Mouse (Mus musculus) mesoderm, embryonic 11.5 days (tissue): ENCODE results near the gene Trio.

Experiments
- DNase-seq: peaks from one replicate; pipeline ENCODE4 v3.0.0-alpha.2; 2012; ENCODE audit warnings: low read depth, low spot score

Gene Trio

DNA sequence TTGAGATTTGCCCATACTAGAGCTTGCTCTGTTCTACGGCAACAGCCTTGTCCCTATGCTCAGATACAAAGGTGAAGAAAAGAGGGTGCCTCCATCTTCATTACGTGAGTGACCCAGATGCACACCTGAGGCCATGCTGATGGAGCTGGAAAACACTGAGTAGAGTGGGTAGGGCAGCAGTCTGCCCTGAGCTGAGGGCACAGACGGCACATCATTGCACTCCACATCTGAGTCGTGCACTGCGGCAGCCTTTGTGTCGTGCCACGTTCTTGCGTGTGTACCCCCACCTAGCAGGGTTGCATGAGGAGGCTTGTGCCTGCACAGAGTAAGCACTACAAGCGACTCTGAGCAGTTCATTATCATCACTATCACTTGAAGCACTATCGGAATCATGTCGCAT lies 80.8 kb downstream of the Trio start:
- DNase-seq = no peak

DNA sequence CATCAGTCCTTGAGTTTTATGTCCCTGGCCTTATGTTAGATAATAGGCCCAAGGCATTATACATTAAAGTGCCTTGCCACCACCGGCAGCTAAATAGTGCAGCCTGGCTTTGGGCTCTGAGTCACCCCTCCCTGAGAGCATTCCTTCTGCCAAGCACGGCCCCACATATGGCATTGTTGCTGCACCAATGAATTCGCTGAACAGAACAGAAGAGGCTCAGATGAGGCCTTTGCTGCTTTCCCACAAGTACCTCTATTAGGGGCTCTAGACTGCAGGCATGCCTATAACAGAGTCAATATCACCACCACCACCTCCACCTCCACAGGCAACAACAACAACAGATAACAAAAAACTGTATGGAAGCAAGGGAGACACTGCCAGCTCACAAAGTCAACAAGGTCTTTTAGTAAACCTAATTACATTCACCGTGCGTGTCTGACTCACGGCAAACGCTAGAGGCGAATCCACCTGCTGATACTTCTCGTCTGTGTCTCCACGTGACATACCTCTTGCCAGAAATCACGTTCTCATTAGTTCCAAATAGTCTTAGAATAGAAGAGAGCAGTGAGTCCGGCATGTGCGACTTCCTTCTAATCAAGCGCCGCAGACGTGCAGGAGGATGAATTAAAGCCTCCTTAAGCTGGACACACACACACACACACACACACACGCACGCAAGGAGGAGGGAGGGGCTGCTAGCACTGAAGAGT lies 82.0 kb downstream of the Trio start:
- no peak for DNase-seq

DNA sequence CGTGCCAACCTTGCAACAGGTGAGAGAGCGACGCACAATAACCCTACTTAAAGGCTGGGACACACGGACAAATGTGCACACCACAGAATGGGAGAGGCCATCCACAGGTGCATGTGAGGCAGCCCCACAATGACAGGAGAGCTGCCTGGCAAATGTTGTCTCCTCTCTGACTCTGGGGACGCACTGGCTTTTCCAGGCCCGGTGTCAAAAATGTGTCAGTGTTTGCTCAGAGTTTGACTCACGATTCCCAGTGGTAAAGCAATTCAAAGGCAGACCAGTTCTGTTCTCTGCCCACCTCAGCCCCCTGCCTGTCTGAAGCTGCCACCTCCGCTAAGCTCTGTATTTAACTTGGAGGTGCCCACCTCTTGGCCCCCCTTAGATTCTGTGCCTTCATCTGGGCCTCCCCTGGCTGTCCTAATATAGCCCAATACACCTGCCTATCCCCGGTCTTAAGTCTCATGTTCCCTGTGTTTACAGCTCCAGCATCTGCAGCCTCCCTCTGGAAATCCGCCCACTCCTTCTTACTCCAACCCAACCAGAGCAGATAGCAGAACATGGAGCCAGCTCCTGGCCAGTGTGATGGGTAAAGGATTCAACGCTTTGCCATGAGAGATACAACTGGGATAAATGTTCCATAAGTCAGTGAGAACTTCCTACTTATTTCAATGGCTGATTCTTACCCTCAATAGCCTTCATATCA lies 83.3 kb downstream of the Trio start:
- DNase-seq = no peak

DNA sequence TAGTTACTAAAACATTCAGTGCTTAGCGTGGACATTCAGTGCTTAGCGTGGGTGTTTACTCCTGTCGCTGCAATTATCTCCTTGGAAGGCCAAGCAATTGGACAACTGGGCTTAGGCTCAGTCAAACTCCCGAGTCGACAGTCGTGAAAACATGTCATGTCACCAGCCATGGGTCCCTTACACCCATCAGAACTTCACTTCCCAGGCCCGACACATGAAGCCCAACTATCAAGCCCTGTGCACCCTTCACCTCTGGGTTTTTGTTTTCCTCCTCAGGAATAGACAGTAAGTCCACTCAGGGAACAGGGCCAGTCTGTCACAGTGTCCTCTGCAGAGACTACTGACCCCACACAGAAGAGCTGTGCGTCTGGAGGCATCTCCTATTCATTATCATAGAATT lies 84.2 kb downstream of the Trio start:
- DNase-seq = no peak

DNA sequence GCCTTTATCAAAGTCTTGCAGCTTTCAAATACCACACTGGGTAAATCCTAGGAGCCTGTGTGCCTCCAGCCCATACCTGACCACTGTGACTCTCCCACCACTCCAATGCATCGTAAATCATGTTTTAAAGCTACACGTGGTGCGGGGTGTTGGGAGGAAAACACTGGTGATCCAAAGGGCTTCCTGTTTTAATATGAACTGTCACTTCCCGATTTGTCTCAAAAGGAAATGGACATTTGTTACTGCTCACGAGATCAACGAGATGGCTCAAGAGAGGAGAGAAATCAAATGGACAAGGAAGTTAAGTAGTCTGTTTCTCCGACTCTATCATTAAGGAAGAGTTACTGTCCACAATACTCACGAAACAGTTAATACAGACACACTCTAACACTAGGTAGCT lies 84.6 kb downstream of the Trio start:
- DNase-seq = no peak

DNA sequence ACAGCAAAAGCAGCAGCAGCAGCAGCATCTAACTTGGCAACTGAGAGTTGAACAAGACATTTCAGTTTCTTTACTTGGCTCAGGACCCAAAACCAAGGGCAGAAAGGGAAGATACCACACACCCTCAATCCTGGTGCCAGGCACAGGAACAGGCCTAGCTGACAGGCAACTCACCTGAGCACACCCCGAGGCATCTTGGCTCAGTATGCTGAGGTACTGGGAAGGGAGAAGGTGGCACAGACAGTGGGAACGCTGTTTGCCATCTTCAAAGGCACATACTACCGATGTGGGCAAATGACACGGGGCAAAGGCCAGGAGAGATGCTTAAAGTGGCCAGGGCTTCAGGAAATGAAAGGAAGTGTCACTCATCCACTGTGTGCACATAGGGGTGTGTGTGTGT lies 85.6 kb downstream of the Trio start:
- DNase-seq = no peak

DNA sequence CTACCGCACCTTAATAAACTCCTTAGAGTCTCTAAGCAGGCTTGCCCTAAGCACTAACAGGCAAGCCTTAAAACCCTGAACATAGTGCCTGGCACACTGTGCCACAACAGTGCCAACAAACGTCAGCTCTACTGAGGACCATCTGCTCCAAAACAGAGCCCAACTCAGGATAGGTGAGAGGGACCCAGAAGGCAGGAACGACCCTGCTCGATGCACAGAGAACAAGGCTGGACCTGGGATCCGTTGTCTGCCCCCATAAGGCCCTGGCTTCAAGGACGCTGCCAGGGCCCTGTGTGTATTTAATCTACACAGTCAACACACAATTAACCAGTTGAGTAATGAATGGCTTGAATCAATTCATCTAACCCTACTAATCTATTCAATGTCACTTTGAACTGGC lies 86.8 kb downstream of the Trio start:
- DNase-seq = no peak

DNA sequence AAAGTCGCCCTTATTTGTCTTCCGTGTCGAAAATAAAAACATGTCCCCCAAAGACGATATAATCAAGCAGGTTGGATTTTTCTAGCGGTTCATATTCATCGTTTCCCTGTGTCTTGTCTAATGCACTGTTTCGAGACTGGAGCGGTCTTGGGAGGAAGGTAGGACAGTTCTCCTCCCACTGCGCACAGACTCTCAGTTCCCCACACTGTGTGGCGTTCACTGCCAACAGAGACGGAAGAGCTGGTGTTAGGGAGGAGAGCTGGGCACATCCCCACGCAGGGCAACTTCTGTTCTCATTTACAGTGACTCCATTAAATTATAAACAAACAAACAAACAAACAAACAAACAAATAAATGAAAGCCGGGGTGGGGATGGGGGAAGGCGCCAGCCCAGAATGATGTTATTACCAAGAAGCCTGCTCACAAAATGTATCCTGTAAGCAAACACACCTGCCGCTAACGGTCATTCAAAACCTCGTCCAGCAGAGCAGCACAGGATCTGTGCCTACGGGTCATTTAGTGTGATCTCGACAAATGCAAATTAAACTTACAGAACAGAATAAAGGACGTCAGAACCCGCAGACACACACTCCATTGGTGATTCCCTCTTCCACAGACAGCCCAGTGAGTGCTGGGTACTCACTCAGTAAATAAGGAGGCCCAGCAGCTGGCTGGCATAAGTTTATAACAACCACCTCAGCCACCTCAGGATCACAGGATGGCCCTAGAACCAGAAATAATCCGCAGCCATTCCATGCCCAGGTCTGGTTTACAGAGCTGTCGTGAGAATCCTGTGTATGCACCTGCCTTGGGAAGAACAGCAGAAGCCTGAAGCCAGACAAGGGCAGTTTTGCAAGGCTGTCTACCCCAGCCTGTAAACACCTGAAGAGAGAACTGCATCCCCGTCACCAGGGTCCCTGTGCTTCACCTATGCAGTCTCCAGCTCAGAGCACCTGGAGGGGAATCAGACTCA lies 87.5 kb downstream of the Trio start:
- DNase-seq = no peak

DNA sequence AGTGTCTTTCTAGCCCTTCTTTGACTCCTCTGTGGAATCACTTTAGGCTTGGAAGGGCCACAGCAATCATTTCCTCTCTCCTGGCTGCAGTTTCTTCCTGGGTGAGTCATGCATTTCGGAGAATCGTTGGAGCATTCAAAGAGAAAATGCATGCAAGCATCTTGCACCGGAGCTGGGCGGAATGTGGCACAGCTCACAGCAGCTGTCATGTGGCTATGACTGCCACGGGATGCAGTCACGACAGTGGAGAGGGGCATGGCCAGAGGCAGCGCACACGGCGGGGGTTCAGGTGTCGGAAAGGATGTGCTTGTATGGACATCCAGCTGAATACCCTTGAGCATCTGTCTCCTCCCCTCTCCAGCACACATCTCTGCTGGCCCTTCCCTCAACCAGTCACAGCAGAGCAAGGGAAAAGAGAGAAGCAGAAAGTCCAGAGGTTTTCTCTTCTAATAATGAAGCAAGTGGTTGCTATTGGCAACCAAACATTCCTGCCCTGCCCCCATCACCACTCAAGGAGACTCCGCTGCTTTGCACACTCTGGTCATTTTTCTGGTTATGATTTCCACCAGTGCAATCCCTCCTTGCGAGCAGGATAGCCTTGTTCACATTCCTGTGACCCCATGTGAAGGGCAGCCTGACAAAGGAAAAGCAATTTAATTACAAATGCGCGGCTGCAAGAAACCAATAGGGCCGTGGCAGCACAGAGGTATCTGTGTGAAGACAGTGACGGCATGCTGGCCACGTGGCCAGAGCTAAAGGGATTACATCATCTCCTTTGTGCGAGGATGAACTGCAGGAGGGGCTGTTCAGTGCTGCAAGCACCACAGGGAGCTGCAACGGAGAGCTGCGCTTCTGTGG lies 88.4 kb downstream of the Trio start:
- DNase-seq = peak; percentile 93

DNA sequence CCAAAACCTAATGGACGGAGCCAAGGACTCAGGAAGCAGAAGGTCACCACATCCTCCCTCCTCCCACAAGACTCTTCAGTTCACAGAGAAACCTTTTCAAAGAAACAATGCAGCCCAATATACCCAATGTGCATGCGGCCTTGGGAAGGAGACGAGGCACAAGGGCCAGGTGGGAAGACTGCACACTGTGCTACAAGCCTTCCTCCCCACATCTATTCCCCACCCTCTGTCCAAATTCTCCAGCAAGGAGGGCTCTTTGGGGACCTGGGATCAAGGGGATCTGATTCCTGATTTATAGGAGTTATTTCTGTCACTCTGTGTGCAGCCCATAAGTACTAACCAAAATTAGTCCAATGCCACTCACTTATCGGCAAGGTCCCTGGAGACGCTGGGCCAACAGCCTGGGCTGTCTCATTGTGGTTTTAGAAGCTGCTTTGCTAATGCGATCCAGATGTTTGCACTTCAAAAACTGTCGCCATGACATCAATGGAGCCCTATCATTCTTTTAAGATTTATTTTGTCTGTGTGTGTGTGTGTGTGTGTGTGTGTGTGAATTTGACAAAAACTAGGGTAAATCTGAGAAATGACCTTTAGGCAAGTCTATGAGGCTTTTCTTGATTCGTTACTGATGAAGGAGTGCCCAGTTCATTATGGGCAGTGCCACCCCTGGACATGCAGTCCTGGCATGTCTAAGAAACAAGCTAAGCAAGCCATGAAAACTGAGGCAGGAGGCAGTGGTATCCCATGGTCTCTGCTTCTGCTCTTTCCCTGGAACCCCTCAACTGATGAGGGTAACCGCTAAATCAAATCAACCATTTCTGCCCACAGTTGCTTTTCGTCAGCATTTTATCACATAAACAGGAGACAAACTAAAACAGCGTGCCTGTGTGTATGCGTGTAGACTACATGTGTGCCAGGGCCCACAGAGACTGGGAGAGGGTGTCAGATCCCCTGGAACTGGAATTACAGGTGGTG lies 89.6 kb downstream of the Trio start:
- DNase-seq = peak; percentile 78

DNA sequence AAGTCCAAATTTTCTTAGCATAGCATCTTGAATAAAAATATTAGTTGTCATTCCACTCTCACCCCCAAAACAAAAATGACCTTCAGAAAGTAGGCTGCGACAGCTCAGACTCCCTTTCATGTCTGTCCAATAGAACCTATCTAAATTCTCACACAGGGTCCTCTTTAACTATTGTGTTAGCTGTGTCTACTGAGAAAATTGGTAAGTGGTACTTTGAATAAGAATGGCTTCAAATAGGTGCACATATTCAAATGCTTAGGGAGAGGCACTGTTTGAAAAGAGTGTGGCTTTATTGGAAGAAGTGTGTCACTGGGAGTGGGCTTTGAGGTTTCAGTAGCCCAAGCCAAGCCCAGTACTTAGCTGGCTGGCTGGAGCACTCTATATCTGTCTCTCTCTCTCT lies 92.4 kb downstream of the Trio start:
- no peak for DNase-seq

DNA sequence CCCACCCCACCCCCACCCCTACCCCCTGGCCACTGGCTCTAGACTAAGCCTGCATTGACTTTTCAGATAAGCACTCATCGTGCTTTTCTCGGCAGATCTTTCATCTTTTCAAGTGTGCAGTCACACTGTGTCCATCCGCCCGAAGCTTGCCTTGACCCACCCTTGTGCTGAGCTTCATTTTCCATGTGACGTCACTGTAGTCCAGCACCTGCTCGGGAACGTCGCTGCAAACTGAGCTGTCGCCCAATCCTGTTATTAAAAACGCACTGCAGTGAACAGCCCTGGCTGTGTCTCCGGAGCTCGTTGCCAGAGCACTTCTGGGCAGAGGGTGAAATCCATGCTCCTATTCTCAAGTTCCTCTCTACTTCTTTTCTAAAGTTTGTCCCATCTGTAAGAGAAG lies 93.8 kb downstream of the Trio start:
- no peak for DNase-seq

DNA sequence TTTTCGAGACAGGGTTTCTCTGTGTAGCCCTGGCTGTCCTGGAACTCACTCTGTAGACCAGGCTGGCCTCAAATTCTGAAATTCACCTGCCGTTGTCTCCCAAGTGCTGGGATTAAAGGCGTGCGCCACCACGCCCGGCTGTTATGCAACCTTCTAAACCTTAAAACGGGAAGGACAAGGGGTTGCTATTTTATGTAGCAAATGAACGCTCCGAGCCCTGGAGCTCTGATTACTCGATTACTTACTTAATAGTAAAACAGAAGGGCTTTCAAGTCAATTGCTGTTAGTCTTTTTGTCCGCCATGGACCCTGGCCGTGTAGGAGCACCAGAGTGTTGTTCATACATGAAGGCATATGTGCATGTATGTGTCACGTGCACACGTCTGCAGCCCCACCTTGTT lies 94.2 kb downstream of the Trio start:
- no peak for DNase-seq

DNA sequence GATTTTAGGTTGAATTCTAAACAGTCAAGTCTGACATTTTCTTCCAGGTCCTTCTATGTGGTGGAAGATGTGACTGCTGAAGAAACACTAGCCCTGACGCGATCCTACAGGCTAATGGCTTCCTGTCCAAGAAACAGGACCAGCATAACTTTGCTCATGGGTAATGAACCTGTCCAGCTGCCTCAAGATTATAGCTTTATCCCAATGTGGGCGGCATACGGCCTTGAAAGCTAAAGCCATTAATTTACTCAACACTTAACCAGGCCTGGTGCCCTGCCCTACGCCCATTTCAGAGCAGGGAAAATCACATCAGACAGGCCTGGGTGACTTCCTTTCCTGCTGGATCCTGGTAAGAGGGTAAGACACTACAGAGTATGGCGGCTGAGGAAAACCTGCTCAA lies 98.0 kb downstream of the Trio start:
- DNase-seq = no peak

DNA sequence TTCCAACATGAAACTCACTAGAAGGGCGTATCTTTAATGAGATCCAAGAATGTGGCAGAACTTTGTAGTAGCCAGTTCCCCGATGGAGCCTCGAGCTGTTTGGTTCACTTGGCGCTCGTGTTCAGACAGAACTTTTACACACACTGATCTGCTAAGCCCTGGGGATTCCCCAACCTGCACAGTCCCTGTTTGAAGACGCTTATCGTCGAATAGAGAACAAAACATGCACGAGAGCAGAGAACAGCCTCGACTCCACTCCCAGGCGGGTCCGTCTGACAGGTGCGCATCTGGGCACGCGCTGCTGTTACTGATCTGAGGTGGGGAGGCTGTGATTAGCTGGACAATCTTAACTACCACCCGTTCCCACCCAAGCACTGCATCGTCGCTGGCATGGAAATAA lies 98.7 kb downstream of the Trio start:
- no peak for DNase-seq

DNA sequence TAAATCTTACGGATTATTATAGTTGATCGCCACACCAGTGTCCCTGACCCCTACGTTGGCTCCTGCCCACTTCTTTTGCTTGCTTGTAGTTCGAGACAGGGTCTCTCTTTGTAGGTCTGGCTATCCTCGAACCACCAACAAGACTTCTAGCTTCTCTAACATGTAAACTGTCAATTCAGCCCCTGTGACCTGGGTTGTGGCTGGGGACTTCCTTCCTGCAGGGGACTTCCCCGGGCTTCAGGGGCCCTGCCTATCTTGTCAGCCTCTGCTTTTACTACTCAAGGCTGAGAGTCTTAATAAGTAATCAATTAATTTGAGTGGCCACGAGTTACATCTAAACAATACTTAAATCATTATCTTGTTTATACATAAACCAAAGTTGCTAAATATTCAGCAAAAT lies 99.2 kb downstream of the Trio start:
- DNase-seq = no peak

DNA sequence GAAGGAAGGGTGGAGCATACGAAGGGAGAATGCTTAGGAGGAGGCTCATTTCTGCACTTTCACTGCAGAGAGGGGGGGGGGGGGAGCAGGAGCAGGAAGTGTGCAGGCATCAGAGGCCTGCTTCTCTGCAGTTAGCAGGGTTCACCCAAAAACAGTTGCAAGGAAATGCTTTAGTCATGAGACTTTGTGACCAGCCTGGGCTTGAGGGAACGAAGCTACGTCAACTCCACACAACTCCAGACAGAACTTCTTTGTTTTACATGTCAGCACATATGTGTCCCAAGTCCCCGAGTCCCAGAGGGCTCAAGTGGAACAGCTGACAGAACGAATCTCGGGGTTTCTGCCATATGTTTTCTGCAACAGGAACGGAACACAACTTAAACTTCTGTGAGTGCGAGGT lies 99.8 kb downstream of the Trio start:
- DNase-seq = peak; percentile 36

DNA sequence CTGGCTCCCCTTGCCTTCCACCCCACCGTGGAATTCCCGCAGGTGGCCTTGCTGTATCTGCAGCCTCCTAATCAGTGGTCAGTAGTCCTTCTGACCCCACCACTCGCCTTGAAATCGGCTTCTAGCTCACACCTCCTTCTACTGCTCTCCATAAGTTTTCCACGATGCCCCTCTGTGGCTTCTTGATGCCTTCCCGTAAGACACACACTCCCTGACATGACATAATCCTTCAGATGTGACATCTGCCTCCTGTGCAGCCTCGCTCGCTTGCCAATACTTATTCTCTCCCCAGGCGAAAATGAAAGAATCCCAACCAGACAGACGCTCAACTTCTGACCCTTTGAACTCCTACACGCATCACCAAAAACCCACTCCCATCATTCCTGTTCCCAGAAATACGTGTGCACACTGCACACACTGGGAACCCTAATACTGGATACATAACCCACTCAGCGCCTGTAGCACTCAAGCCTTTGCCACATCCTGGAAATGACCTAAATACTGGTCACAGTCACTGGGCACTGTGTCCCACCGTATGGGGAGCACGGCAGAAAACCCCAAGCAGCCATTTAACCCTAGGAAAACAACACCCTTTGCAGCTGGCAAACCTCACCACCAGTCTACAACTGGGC lies 100.5 kb downstream of the Trio start:
- no peak for DNase-seq

DNA sequence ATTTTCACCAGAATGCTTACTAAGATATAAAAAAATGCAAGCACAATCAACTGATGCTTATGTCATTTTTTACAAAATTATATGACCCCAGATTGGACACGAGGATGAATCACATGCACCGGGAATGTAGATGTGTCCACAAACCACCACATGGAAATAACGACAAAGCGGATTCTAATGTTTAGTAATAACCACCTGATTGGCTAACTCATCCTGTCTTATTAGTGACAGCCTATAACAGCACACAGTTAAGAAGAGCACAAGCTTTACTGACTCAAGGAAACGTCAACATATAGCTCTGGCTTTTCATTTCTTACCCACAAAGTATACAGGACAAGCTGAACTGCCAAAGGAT lies 101.7 kb downstream of the Trio start:
- DNase-seq = no peak
